Mouse (Mus musculus): Measurements from ENCODE around the gene Fgfr2. TPM values are rescaled to one million over a fixed set of nuclear protein-coding genes. Genes with fewer than 3 reads are reported as not detected.

The Fgfr2 gene
- polyA plus RNA-seq, 1 experiment from 2014 or later, result 106 TPM

DNA sequence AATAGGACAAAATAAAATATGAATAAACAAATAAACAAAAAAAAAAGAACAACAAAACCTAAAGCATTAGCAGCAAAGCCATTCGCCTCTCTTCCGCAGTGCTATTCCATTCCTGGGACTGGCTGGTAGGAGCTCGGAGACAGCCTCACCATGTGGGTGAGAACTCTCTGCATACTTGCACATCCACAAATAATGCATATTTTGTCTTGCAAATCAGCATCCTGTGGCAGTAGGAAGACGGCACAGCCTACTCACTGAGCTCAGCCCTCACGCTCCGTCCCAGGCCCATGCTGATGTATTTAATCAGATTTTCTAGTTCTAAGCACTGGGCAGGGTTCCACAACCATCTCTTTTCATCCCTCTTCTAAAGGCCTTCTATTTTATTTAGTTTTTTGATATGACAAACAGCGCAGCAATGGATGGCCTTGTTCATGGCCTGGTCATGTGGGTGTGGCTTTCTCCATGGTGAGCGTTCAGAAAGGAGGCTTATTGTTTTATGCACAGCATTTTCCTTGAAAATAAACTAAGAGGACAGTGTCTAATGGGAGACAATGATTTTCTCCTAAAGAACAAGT is 2319.8 kb downstream of the Fgfr2 start:
- no peaks in the 10 kb centered on the region for H3K27me3 ChIP-seq (replicated peaks; ENCODE audit: control insufficient read depth, insufficient read depth, low read length)
- no peaks in the 10 kb centered on the region for H3K9me3 ChIP-seq (ENCODE audit: control insufficient read depth, low read length)
- H3K4me2 ChIP-seq (ENCODE audit: low read depth, low read length), result no peak overlapping the region
- DNase-seq (ENCODE audit: low spot score) (no peak), ATAC-seq (ENCODE audit: low read depth) (no peak)
- 90% methylated on average over 8 of the region's 8 CpGs for WGBS
- H3K4me1 ChIP-seq (ENCODE audit: control insufficient read depth, insufficient read depth, low read length), result no peaks in the 10 kb centered on the region
- H3K27ac ChIP-seq (replicated peaks; ENCODE audit: low read depth, low read length), result no peak overlapping the region
- H3K9ac ChIP-seq (ENCODE audit: low read depth, low read length), result no peak overlapping the region
- H3K36me3 ChIP-seq (ENCODE audit: control insufficient read depth, insufficient read depth, low read length), result no peaks in the 10 kb centered on the region
- H3K4me3 ChIP-seq (ENCODE audit: low read depth, low read length), result no peak overlapping the region

DNA sequence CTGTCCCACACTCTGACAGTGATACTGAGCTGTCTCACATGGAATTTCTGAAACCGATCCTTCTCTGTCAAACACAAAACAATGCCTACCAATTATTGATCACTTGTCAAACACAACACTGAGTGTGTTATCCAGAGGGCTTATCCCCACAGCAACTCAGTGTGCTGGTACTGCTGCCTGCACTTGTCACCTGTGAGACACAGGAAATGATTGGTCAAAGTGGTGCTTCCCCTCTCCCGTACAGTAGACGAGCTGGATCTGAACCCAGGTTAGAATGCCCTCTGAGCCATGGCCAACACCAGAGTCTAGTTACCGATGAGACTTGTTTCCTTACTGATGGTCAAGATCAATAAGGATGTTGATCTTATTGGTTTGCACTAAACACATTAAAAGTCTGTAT is 2321.3 kb downstream of the Fgfr2 start:
- Histone ChIP-seq H3K4me2 (ENCODE audit: low read depth, low read length) (no peak overlapping the region), H3K27ac (replicated peaks; ENCODE audit: low read depth, low read length) (no peak overlapping the region), H3K4me3 (ENCODE audit: low read depth, low read length) (no peak overlapping the region), H3K9ac (ENCODE audit: low read depth, low read length) (no peak overlapping the region), H3K27me3 (replicated peaks; ENCODE audit: control insufficient read depth, insufficient read depth, low read length) (no peaks in the 10 kb centered on the region), H3K9me3 (ENCODE audit: control insufficient read depth, low read length) (no peaks in the 10 kb centered on the region), H3K36me3 (ENCODE audit: control insufficient read depth, insufficient read depth, low read length) (no peaks in the 10 kb centered on the region), H3K4me1 (ENCODE audit: control insufficient read depth, insufficient read depth, low read length) (no peaks in the 10 kb centered on the region)
- WGBS, result 85% methylated on average over 4 of the region's 4 CpGs
- ATAC-seq (ENCODE audit: low read depth), result no peak
- no peak for DNase-seq (ENCODE audit: low spot score)

DNA sequence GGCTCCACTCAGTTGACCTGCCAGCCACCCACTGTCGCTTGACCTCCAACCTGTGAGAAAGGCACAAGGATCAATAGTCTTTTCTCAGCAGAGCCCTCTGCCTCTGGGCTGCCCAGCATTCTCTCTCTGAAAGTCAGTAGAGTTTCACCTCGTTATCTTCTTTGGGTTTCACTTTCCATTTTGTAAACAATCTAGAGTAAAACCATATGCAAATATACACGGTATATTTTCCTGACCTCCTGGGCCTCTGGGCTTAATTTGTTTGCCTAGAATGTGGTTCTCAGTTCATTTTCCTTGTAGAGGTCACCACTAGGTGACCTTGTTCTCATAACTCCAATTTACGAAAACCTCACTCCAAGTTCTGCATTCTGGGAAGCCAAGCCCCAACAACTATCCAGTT is 2322.5 kb downstream of the Fgfr2 start:
- H3K4me2 ChIP-seq (ENCODE audit: low read depth, low read length), result no peak overlapping the region
- no peaks in the 10 kb centered on the region for H3K4me1 ChIP-seq (ENCODE audit: control insufficient read depth, insufficient read depth, low read length)
- no peaks in the 10 kb centered on the region for H3K36me3 ChIP-seq (ENCODE audit: control insufficient read depth, insufficient read depth, low read length)
- H3K9me3 ChIP-seq (ENCODE audit: control insufficient read depth, low read length), result no peaks in the 10 kb centered on the region
- WGBS, result 46% methylated on average over 4 of the region's 4 CpGs
- no peak overlapping the region for H3K4me3 ChIP-seq (ENCODE audit: low read depth, low read length)
- no peak overlapping the region for H3K9ac ChIP-seq (ENCODE audit: low read depth, low read length)
- H3K27me3 ChIP-seq (replicated peaks; ENCODE audit: control insufficient read depth, insufficient read depth, low read length), result no peaks in the 10 kb centered on the region
- DNase-seq (ENCODE audit: low spot score) (no peak), ATAC-seq (ENCODE audit: low read depth) (no peak)
- no peak overlapping the region for H3K27ac ChIP-seq (replicated peaks; ENCODE audit: low read depth, low read length)

DNA sequence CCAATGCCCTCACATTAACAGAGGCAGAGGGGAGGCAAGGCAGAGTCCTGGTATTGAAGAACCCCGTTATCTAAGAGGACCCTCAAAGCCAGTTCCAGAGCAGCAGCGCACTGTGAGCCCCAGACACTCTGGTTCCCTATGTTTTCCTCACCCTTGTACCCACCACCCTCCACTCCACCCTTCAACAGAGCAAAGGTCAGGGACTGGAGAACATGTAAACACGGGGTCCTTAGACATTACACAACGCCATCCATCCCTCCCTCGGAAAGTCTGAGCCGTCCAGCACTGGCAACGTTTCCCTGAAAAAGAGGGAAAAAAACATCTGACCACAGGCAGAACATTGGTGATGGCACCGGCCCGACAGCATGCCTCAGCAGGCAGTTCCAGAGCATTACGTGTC is 2323.7 kb downstream of the Fgfr2 start:
- H3K9ac ChIP-seq (ENCODE audit: low read depth, low read length), result no peak overlapping the region
- 82% methylated on average over 10 of the region's 10 CpGs for WGBS
- DNase-seq (ENCODE audit: low spot score), result no peak
- no peaks in the 10 kb centered on the region for H3K9me3 ChIP-seq (ENCODE audit: control insufficient read depth, low read length)
- no peak overlapping the region for H3K4me3 ChIP-seq (ENCODE audit: low read depth, low read length)
- no peak overlapping the region for H3K27ac ChIP-seq (replicated peaks; ENCODE audit: low read depth, low read length)
- H3K4me2 ChIP-seq (ENCODE audit: low read depth, low read length), result no peak overlapping the region
- no peak for ATAC-seq (ENCODE audit: low read depth)
- no peaks in the 10 kb centered on the region for H3K27me3 ChIP-seq (replicated peaks; ENCODE audit: control insufficient read depth, insufficient read depth, low read length)
- H3K4me1 ChIP-seq (ENCODE audit: control insufficient read depth, insufficient read depth, low read length), result no peaks in the 10 kb centered on the region
- no peaks in the 10 kb centered on the region for H3K36me3 ChIP-seq (ENCODE audit: control insufficient read depth, insufficient read depth, low read length)

DNA sequence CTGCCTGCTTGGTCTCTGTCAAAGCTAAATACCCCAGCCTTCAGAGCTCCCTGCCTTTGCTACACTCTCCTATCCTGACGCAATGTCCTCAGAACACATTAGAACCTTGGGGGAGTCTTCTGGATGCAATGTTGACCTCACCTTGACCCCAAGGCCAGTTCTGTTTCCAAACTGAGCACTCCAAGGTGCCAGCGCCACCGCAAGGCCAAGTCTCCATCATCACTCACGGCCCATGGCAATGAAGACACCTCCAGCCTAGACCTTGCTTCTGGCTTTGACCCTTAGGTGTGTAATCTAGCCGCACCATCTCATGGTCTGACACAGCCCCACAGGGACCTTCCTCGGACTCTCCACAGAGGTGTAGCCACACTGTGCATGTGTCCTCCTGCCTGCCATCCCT is 2325.6 kb downstream of the Fgfr2 start:
- no peak overlapping the region for H3K4me2 ChIP-seq (ENCODE audit: low read depth, low read length)
- 85% methylated on average over 6 of the region's 6 CpGs for WGBS
- no peaks in the 10 kb centered on the region for H3K27me3 ChIP-seq (replicated peaks; ENCODE audit: control insufficient read depth, insufficient read depth, low read length)
- H3K4me1 ChIP-seq (ENCODE audit: control insufficient read depth, insufficient read depth, low read length), result no peaks in the 10 kb centered on the region
- no peak overlapping the region for H3K27ac ChIP-seq (replicated peaks; ENCODE audit: low read depth, low read length)
- no peak overlapping the region for H3K4me3 ChIP-seq (ENCODE audit: low read depth, low read length)
- no peaks in the 10 kb centered on the region for H3K9me3 ChIP-seq (ENCODE audit: control insufficient read depth, low read length)
- no peaks in the 10 kb centered on the region for H3K36me3 ChIP-seq (ENCODE audit: control insufficient read depth, insufficient read depth, low read length)
- H3K9ac ChIP-seq (ENCODE audit: low read depth, low read length), result no peak overlapping the region
- DNase-seq (ENCODE audit: low spot score), result no peak
- no peak for ATAC-seq (ENCODE audit: low read depth)

DNA sequence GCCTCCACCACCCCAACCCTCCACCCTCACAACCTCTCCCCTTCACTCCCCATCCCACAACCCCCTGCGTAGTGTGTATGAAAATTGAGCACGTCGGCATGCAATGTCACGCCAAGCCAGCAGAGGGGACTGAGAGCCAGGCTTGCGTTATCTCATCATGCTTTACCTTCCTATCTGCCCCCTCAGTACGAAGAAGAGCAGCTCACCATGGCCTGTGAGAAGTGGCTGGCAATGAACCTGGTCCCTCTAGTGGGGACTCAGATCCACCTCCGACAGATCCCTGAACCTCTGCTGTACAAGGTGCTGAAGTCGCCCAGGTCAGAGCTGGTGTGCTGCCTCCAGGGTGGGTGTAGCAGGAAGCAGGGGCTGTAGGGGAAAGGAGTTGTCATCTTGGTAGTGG is 2326.4 kb downstream of the Fgfr2 start:
- DNase-seq (ENCODE audit: low spot score) (no peak), ATAC-seq (ENCODE audit: low read depth) (no peak)
- 65% methylated on average over 8 of the region's 8 CpGs for WGBS
- Histone ChIP-seq H3K4me3 (ENCODE audit: low read depth, low read length) (no peak overlapping the region), H3K36me3 (ENCODE audit: control insufficient read depth, insufficient read depth, low read length) (no peaks in the 10 kb centered on the region), H3K27ac (replicated peaks; ENCODE audit: low read depth, low read length) (no peak overlapping the region), H3K9ac (ENCODE audit: low read depth, low read length) (no peak overlapping the region), H3K9me3 (ENCODE audit: control insufficient read depth, low read length) (no peaks in the 10 kb centered on the region), H3K27me3 (replicated peaks; ENCODE audit: control insufficient read depth, insufficient read depth, low read length) (no peaks in the 10 kb centered on the region), H3K4me1 (ENCODE audit: control insufficient read depth, insufficient read depth, low read length) (no peaks in the 10 kb centered on the region), H3K4me2 (ENCODE audit: low read depth, low read length) (no peak overlapping the region)

DNA sequence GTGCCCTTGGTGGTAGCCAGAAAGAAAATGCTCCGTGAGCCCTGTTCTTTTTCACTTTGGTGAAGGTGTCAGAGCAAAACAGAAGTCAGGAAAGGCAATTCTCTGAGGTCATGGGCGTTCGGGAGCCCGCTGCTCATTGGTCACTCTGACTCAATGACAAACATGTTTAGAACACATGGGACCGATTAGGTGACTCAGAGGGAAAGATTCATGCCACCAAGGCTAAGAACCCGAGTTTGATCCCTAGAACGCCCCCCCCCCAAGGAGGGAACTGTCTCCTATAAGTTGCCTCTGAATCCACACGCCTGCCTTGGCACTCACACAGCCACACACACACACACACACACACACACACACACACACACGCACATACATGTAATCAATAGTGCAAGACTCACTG is 2329.5 kb downstream of the Fgfr2 start:
- H3K4me2 ChIP-seq (ENCODE audit: low read depth, low read length), result no peak overlapping the region
- ATAC-seq (ENCODE audit: low read depth) (no peak), DNase-seq (ENCODE audit: low spot score) (no peak)
- H3K4me3 ChIP-seq (ENCODE audit: low read depth, low read length), result no peak overlapping the region
- H3K9ac ChIP-seq (ENCODE audit: low read depth, low read length), result no peak overlapping the region
- H3K4me1 ChIP-seq (ENCODE audit: control insufficient read depth, insufficient read depth, low read length), result no peaks in the 10 kb centered on the region
- WGBS, result 46% methylated on average over 9 of the region's 9 CpGs
- H3K36me3 ChIP-seq (ENCODE audit: control insufficient read depth, insufficient read depth, low read length), result no peaks in the 10 kb centered on the region
- no peak overlapping the region for H3K27ac ChIP-seq (replicated peaks; ENCODE audit: low read depth, low read length)
- no peaks in the 10 kb centered on the region for H3K27me3 ChIP-seq (replicated peaks; ENCODE audit: control insufficient read depth, insufficient read depth, low read length)
- H3K9me3 ChIP-seq (ENCODE audit: control insufficient read depth, low read length), result no peaks in the 10 kb centered on the region

DNA sequence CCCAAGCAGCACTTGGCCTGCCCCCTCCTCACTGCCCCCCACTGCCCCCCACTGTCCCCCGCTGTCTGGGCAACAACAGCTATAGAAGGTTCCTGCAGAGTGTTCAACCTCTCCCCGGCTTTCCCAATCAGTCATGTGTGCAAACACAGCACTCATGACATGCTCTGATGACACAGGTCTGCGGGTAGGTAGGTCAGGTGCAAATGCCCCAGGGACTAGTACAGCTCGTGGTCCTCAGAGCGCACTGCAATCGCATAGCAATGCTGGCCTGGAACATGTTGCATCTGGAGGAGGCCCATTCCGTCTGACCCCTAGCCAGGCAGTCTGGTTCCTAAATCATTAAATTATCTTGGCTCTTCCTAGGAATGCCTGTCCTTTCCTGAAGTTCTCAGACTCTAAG is 2333.7 kb downstream of the Fgfr2 start:
- H3K36me3 ChIP-seq (ENCODE audit: control insufficient read depth, insufficient read depth, low read length), result no peaks in the 10 kb centered on the region

DNA sequence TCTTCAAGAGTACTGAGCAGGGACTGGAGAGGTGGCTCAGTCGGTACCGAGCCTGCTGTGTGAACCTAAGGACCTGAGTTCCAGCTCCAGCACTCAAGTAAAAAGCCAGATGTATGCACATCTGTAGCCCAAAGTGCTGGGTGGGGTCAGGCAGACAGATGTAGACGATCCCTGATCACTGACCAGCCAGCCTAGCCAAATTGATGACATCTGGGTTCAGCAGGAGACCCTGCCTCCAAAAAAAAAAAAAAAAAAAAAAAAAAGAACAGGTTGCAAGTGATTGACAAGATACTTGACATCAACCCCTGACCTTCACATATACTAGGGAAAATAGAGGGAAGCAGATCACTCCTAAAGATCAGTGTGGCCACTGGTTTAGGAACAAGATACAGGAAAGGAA is 2334.2 kb downstream of the Fgfr2 start:
- no peaks in the 10 kb centered on the region for H3K9me3 ChIP-seq (ENCODE audit: control insufficient read depth, low read length)
- 66% methylated on average over 3 of the region's 3 CpGs for whole genome bisulfite sequencing
- ATAC-seq (ENCODE audit: low read depth), result no peak

More for the DNA sequence above, 2333.7 kb downstream of the Fgfr2 start:
- WGBS, result 82% methylated on average over 7 of the region's 7 CpGs
- Histone ChIP-seq H3K9ac (ENCODE audit: low read depth, low read length) (no peak overlapping the region), H3K4me3 (ENCODE audit: low read depth, low read length) (no peak overlapping the region), H3K27me3 (replicated peaks; ENCODE audit: control insufficient read depth, insufficient read depth, low read length) (no peaks in the 10 kb centered on the region), H3K9me3 (ENCODE audit: control insufficient read depth, low read length) (no peaks in the 10 kb centered on the region), H3K4me1 (ENCODE audit: control insufficient read depth, insufficient read depth, low read length) (0 out of 2 replicates have a peak, but pooled peaks cover 3% of the 10 kb centered on the region), H3K4me2 (ENCODE audit: low read depth, low read length) (no peak overlapping the region), H3K27ac (replicated peaks; ENCODE audit: low read depth, low read length) (no peak overlapping the region)
- no peak for ATAC-seq (ENCODE audit: low read depth)
- DNase-seq (ENCODE audit: low spot score), result no peak

More for the DNA sequence above, 2334.2 kb downstream of the Fgfr2 start:
- Histone ChIP-seq H3K9ac (ENCODE audit: low read depth, low read length) (no peak overlapping the region), H3K36me3 (ENCODE audit: control insufficient read depth, insufficient read depth, low read length) (no peaks in the 10 kb centered on the region), H3K27ac (replicated peaks; ENCODE audit: low read depth, low read length) (no peak overlapping the region), H3K4me3 (ENCODE audit: low read depth, low read length) (no peak overlapping the region), H3K27me3 (replicated peaks; ENCODE audit: control insufficient read depth, insufficient read depth, low read length) (no peaks in the 10 kb centered on the region), H3K4me2 (ENCODE audit: low read depth, low read length) (no peak overlapping the region), H3K4me1 (ENCODE audit: control insufficient read depth, insufficient read depth, low read length) (0 out of 2 replicates have a peak, but pooled peaks cover 3% of the 10 kb centered on the region)
- DNase-seq (ENCODE audit: low spot score), result no peak
